Mouse (Mus musculus) C2C12 (cell line): ENCODE data around the gene Sh3gl1.

Source experiments
- CTCF ChIP-seq: IDR thresholded peaks from one replicate; pipeline ENCODE4 v1.5.1; 2011; ENCODE audit not compliant: control insufficient read depth, insufficient read depth, insufficient read length
- MYOG ChIP-seq: IDR thresholded peaks from one replicate; pipeline ENCODE4 v1.6.1; 2011; ENCODE audit not compliant: control insufficient read depth, insufficient read length; ENCODE audit errors: extremely low read depth

- TF ChIP-seq CTCF (no peak), MYOG (no peak)
Measured at GRCm38 (mm10) chr17:56032831-56033230, 3.6 kb downstream of the Sh3gl1 start.
